Mouse (Mus musculus): Measurements from ENCODE around the gene Daxx.

DNA sequence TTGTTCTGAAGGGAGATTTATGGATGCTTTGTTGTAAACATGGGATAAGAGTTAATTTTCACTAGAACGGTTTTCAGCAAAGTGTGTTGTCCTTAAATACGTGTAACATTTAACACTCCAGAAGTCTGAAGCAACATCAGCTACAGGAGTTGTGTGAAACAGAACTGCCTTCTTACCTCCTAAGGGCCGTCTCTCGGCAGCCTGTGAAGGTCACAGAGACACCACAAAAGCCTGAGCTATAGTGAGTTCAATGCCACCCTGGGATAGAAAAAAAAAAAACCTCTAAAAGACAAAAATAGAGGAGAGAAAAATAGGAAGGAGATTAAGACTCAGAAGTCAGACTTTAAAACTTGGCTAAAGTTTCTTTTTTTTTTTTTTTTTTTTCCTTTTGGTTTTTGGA lies 7.1 kb upstream of the Daxx start:
- TF ChIP-seq EP300 (optimal IDR thresholded peaks at IDR 0.05), result no peak
- TF ChIP-seq CTCF (IDR thresholded peaks at IDR 0.05; ENCODE audit: low read depth), result no peak

Data from stomach, postnatal 0 days (tissue).